1 mouse cellular context compared by ENCODE assay signal in genomic region chrX:74249615-74250014, GRCm38 (mm10).
TF ChIP-seq lines count a peak whose summit lies in the region.

Flna (minus strand) TSS chrX:74249820.

TF ChIP-seq in CH12.LX, 34 proteins besides CTCF, POLR2A, EP300 and RAD21 (continued from another document):
- TF ChIP-seq MEF2A (IDR thresholded peaks at IDR 0.05; ENCODE audit: borderline replicate concordance, low read depth, low read length) (no peak), MAZ (IDR thresholded peaks at IDR 0.05; ENCODE audit: low read depth, low read length) (no peak), IRF4 (IDR thresholded peaks at IDR 0.05; ENCODE audit: low read depth, low read length) (no peak), ZKSCAN1 (IDR thresholded peaks at IDR 0.05; ENCODE audit: borderline replicate concordance, low read depth, low read length) (no peak), USF2 (conservative IDR thresholded peaks at IDR 0.05; ENCODE audit: low read depth, low read length) (no peak), PAX5 (IDR thresholded peaks at IDR 0.05; ENCODE audit: low read length) (no peak), CHD2 (IDR thresholded peaks at IDR 0.05; ENCODE audit: low read length) (0 out of 2 replicates have a peak, but pooled peaks have one; percentile 45), ZMIZ1 (IDR thresholded peaks at IDR 0.05; ENCODE audit: low read depth, low read length) (no peak), MXI1 (IDR thresholded peaks at IDR 0.05; ENCODE audit: low read depth, low read length) (peak; percentile 46), MAX (IDR thresholded peaks at IDR 0.05; ENCODE audit: low read length) (no peak), POLR2AphosphoS2 (IDR thresholded peaks at IDR 0.05; ENCODE audit: low read depth, low read length) (no peak), TCF12 (IDR thresholded peaks at IDR 0.05; ENCODE audit: low read depth, low read length) (peak; percentile 51; the same call in 1 of the 2 replicates), MYC (IDR thresholded peaks at IDR 0.05; ENCODE audit: low read depth, low read length) (no peak), E2F4 (IDR thresholded peaks at IDR 0.05; ENCODE audit: insufficient replicate concordance, low read depth, low read length) (no peak), TBP (conservative IDR thresholded peaks at IDR 0.05; ENCODE audit: low read depth, low read length) (no peak), NELFE (IDR thresholded peaks at IDR 0.05; ENCODE audit: low read depth, low read length) (0 out of 2 replicates have a peak, but pooled peaks have one; percentile 32)
